Mouse (Mus musculus) cerebellum, postnatal 25 days (tissue): ENCODE measurements around the gene Sf3b1.
"Not testable (repeated sequence)": the region's sequence is repeated elsewhere in the genome, so short reads cannot be mapped to it uniquely, and the experiment has no call there.

ENCODE experiments used
- DNase-seq, 2 experiments: peaks; one replicate each; pipeline ENCODE4 v3.0.0; 2021; ENCODE audit warnings: mixed read lengths in 2 of 2

Gene Sf3b1

DNA sequence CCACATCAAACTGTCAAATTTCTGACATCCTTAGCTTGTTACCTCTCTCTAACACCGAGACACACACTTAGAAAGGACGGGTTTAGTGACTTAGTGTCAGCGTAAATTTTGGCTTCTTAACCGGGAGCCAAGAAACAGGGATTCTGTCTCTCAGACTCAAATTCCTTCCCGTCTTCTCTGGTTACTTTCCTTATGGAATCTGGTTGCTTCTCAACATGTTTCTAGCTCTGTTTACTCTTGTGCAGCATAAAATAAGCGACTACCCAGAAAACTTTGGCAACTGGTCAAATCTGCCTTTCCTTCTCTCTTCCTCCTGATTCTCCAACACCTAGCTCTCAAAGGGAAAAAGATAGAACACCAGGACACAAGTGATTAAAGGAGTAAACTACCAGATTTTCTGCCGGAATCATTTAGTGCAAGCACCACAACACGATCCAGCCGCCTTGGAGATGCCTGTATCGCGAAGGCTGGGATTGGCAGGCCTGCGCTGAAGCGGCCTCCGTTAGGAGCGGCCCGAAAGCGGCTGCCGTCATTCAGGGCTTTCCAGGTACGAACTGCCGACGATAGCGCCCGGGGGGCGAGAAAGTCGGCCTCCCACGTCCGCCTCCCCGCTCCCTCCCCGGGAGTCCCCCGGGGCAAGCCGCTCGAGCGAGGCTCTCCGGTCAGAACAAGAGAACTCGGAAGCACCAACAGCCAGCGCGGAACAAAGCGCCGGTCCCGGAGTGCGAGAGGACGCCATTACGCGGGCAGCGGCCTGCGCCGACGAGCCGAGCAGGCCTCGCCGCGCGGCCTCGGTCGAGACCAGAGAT lies 633 bp downstream of the Sf3b1 start:
- DNase-seq, result no peak

DNA sequence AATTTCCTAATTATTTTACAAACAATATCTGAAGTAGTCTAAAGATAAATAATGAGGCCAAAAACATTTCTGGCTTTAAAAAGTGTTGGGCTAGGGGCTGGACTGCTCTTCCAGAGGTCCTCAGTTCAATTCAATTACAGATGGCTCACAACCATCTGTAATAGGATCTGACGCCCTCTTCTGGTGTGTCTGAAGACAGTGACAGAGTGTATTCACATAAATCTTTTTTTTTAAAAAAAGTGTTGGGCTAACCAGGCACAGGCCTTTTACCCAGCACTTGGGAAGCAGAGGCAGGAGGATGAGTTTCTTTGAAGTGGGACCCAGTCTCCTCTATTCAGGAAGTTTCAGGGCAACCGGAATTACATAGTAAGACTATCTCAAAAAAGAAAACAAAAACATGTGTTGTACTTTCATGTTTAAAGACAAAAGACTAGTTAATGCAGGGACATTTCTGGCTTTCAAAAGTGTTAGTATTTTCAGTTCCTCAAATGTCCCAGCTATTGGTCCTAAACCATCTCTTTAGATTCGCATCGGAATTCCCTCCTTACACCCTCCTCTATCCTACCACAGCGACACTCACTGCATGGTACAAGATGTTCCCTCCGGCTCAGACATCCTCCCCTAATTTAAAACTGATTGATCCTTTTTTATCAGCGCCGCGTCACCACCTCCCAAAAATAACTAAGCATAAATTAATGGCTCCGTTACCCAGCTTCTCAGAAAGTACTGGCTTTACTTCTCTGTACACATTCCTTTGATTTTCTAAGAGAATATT lies 1.4 kb downstream of the Sf3b1 start:
- DNase-seq, result no peak

DNA sequence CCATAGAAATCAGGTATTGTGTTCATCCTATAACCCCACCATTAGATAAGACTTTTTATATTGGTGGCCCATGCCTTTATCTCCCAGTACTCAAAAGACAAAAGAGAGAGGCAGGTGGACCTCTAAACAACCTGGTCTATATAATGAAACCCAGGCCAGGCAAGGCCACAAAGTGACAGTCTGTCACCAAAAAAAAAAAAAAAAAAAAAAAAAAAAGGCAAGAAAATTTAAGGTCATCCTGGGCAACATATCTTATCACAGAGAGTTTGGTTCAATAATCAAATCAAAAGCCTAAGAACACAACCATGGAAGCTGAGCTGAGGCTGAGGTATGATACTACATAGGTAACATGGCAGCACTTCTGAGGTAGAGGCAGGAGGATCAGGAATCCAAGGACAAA lies 5.4 kb downstream of the Sf3b1 start:
- no peak for DNase-seq

DNA sequence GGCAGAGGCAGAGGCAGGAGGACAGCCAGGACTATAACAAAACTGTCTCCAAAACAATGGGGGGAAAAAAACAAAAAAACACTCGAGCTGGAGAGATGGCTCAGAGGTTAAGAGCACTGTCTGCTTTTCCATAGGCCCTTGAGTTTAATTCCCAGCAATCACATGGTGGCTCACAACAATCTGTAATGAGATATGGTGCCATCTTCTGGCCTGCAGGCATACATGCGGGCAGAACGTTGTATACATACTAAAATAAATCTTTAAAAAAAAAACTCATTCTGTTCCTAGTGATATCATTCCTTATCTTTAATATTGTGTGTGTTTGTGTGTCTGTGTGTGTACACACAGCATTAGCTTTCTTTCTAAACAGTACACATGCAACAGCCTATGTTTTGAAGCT lies 14.8 kb downstream of the Sf3b1 start:
- no peak for DNase-seq

DNA sequence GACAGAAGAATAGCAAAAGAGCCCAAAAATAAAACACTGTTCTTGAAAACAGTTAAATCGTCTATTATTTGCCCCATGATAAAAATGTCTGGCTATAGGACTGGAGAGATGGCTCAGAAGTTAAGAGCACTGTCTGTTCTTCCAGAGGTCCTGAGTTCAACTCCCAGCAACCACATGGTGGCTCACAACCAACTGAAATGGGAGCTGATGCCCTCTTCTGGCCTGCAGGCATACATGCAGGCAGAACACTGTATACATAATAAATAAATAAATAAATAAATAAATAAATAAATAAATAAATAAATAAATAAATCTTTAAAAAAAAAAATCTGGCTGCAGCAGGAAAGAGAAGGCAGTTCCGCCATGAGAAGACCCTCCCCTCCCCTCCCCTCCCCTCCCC lies 19.0 kb downstream of the Sf3b1 start:
- DNase-seq, result not testable (repeated sequence)

DNA sequence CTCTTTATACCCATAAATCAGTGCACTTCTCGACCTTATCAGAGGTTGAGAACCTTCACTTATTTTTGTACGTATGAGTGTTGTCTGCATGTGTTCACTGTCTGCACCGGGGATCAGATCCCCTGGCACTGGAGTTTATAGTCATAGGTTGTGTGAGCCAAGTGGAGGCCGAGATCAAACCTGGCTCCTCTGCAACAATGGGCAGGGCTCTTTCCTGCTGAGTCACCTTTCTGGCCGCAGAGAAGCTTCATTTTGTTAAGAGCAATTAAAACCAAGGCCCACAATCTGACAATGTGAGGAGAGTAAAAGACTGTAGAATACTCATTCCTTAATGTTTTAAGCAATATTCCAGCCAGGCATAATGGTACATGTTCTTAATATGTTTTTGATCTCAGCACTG lies 33.7 kb downstream of the Sf3b1 start:
- DNase-seq, result no peak

DNA sequence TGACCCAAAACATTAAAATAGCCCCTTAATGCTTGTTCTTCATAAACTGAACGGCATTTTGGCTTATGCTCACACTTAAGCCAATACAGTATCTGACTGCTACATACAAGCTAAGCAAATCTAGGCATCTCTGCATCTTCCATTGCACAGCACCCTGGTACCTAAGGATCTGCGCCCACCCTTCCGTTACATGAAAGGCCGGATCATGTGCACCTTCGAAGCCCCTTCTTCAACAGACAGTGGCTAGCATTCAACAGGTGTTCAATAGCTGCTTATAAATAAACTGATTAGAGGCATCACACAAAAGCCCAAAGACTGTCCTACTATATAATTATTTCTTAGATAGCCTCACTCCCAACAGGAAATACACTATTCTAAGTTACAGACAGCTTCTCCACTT lies 41.0 kb downstream of the Sf3b1 start:
- DNase-seq, result no peak

DNA sequence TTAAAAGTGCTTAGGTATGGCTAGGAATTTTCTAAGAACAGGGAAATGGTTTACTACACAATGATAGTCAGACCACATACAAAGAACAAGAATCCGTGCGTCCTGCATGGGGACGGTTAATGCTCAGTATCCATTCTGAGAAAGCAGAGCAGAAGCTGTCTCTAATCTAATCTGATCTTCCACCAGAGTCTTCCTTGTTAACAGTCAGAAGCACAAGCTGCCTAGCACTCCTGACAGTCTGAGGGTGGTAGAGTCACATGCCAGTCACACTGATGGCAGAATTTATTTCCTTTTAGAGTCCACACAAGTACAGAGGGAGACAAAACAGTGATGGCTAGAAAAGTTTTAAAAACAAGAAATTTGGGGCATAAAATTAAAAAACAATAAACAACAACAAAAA lies 41.5 kb downstream of the Sf3b1 start:
- no peak for DNase-seq

DNA sequence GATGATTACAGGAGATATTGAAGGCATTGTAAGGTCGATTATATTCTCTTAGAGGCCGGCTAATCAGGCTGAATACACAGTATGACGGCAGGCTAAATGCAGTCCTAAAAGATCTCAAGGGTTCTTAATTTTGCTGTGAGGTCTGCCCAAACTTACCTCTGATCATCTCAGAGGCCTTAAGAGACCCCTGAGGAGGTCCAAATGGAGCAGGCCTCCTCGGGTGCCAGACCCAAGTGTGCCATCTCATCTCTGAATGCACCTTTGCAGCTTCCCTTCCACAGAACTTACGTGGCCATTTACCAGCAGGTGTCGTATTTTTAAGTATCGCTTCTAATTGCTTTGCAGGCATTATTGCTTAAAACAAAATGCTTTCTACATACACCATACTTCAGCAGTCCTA lies 43.1 kb downstream of the Sf3b1 start:
- no peak for DNase-seq

DNA sequence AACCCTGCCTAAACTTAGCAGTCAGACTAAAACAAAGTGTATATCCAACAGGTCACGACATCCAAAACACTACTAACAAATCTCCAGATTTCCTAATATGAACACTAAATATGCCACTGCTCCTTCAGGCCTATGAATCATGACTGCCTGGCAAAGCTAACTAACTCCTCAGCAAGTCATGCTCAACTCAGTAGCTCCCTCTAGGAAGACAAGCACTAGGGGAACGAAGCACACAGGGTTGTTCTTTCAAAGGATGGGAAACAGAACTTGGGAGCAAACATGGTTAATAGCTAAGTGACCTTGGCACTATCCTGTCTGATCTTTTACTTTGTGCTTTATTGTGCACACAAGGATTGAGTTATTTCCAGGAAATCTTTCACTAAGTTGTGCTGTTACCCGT lies 43.9 kb downstream of the Sf3b1 start:
- no peak for DNase-seq

DNA sequence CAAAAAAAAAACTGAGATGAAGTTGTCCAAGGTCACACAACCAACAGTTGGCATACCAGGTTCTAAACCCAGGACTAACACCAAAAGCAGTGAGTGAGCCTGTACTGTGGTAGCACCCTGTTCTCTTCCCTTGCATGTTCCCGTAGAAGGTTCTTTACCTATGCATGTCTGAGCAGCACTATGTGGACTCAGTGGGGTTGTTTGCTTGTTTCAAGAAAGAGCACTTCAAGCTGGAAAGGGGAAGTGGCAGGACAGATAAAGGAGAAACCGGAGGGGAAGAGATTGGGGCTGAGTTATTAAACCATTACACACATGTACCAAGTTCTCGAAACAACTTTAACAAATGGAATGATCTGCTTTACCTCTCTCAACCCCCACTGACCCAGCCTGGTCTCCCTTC lies 44.6 kb downstream of the Sf3b1 start:
- DNase-seq, result no peak

DNA sequence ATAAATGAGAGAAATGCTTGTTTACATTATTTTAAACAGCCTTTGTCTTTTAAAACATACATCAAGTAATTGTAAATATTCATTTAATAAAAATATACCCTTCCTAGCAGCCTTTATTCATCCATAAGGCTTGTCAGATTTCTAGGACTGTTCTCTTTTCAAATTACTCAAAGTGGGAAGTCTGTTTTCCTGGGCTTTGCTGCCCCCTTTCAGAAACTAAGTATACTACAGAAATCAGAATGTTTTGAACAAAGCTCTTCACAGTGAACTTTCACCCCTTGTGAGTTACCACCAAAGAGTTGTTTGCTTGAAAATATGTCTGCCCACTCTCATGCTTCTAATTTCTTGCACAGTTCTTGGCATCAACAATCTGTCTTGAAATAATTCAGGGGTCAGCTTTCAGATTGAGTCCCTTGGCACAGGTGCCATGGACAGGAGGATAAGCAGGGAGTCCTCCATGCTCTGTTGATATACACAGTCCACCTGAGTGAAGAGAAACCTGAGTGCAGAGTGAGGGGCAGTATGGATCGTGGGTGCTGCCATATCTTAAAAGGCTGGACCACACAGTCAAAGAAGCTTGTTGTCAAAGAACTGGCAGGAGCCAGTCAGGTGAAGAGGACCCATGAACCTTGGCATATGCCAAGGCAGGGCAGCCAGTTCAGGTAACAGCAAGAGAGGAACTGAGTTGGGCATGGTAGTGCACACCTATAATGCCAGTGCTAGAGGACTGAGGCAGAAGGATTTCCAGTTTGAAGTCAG lies 47.9 kb downstream of the Sf3b1 start:
- DNase-seq, result peak; percentile 14 to 19

DNA sequence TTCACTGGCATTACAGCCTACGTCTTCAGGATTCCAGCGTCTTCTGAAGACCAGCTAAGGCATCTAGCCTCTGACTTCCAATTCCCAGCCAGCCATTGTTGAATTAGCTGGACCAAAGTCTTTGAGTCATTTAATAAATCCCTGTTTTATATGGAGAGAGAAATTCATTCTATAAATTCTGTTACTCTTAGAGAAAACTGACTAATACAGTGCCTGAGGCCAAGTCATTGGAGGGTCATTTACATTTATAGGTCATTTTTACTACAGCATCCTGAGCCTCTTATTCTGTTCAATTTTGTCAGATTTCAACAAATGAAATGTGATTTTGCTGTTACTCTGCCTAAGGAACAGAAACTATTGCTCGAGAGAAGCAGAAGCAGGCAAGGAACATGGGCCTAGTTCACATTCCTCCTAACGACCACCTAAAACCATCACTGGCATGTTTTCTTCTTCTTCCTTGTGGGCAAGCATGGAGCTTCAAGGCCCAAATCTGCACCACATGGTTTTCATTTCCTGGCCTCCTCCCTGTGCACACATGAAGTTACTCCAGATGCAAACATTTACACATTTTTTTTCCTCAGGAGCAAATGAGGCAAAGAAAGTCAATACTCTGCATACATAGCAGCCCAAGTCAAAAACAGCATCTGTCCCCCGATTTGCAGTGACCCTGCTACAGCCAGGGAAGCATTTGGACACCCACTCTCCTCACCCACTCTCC lies 55.4 kb downstream of the Sf3b1 start:
- no peak for DNase-seq

DNA sequence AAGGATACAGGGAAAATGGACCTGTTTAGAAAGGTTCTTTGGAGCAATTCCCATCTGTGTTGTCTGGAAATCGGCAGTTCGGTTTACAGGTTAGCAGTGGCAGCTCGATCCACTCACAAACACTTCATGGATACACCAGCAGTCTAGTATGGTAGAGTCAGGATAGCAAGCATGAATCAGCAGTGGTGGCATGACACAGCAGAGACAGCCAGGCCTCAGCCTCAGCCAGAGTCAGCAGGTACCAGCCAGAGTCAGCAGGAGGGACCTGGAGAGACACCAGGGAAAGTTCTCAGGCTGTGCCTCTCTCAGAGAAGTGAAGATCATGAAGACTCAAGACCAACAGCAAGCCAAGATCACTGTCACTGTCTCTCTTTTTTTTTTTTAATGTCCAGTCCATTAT lies 60.4 kb downstream of the Sf3b1 start:
- DNase-seq, result no peak

DNA sequence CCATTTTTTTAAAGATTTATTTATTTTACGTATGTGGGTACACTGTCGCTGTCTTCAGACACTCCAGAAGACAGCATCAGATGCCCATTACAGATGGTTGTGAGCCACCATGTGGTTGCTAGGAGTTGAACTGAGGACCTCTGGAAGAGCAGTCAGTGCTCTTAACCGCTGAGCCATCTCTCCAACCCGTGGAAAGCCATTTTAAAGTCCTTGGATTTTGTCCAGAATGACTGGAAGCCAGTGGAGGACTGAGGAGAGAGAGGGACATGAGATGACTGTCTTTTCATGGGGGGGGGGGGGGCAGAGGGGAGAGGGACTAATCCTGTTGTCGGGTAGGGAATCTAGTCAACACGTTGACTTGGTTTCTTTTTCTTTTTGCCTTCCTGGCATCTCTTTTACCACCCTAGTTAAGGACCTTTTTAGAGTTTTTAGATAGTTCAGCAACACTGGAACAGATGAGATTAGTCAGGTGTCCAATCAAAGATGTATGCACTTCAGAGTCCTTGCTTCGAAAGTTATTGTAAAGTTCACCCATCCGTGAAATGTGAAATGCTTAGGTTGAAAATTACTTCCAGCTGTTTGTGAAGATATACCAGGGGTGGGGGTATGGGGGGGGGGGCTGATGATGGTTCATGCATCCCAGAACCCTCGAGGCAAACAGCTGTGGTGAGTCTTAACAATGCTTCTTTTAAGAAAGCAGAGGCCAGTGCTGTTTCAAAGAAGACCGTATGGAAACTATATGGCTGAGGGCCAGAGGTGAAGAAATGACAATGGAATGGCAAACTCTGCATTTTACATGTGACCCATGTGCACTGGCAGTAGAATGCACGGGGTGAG lies 61.9 kb downstream of the Sf3b1 start:
- DNase-seq, result no peak

DNA sequence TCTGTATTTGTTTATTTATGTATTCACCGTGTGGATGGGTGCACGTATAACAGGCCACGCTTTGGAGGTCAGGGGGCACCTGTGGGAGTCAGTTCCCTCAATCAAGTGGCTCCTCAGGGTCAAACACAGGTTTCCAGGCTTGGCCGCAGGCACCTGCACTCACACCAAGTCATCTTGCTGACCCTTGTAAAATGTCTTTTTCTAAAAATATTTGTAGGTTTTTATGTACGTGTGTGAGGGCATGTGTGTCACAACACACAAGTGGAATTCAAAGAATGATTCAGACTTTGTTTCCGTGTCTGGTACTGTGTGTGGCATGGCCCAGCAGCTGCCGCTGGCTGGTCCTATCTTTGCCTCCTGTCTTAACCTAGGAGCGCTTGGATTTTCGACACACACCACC lies 65.6 kb downstream of the Sf3b1 start:
- DNase-seq, result no peak

DNA sequence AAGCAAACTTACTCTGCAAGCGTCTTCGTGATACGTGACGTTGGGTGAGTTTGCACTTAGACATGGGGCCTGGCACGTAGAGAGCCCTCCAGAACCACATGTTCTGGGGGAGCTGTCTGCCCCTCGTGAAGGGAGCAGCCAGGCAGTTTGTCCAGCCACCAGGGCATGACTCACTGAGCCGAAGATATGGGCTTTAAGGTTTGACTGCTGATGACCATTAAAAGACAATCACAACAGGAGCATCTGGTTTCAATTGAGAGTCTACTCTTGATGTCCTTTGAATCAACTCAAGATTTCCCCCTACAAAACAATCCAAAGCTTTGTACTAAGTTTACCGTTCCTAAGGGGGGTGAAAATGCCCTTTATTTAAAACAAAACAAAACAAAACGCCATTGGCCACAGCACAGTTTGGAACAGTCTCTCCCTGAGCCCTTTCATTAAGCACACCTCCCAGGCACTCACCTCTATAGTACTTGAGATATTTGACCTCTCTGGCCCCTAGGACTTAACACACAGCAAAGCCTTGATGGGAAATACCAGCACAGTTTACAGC lies 66.6 kb downstream of the Sf3b1 start:
- DNase-seq, result no peak

DNA sequence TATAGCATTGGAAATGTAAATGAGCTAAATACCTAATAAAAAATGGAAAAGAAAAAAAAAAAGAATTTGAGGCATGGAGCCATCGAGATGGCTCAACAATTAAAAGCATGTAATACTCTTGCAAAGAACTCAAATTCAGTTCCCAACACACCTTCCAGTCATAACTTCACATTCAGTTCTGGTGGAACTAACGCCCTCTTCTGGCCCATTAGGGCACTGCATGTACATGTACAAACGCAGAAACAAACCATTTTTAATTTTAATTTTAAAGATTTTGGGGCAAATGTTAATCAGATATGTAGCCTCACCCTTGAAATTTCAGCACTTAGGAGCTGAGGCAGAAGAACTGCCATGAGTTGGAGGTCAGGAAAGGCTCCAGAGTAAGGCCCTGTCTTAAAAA lies 68.8 kb downstream of the Sf3b1 start:
- no peak for DNase-seq

DNA sequence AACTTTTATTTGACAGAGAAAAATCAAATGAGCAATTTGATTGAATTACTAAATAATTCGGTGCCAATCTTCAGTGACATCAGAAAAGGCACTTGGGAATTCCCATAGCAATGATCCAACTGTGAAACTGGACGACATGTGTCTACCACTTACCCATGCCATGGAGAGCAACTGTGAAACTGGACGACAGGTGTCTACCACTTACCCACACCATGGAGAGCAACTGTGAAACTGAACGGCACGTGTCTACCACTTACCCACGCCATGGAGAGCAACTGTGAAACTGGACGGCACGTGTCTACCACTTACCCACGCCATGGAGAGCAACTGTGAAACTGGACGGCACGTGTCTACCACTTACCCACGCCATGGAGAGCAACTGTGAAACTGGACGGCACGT lies 70.3 kb downstream of the Sf3b1 start:
- DNase-seq, result not testable (repeated sequence)

DNA sequence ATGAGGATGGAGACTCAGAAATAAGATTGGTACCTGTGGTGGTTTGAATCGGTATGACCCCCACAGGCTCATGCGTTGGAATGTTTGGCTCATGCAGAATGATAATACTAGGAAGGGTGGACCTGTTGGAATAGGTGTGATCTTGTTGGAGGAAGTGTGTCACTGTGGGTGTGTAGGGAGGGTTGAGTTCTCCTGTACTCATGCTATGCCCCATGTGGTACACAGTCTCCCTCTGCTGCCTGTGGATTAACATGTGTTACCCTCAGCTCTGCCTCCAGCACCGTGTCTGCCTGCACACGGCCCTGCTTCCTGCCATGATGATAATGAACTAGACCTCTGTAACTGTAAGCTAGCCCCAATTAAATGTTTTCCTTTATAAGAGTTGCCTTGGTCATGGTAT lies 72.4 kb downstream of the Sf3b1 start:
- DNase-seq, result no peak

DNA sequence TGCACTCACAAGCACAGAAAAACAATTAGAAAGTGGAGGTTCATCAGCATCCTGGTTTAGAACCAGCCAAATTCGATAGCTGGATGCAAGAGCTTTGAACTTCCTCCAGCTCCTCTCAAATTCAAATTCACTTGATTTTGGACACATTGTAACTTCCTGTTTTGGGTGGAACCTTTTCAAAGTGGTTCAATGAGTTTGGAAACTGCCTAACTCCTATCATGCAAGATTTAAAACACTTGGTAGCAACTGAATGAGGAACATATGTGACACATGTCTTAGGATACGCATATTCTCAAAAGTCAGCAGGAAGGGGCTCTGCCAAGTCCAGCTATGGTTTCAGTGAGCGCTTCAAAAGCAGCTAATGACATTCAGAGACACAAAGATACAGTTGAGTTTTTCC lies 82.6 kb downstream of the Sf3b1 start:
- no peak for DNase-seq

DNA sequence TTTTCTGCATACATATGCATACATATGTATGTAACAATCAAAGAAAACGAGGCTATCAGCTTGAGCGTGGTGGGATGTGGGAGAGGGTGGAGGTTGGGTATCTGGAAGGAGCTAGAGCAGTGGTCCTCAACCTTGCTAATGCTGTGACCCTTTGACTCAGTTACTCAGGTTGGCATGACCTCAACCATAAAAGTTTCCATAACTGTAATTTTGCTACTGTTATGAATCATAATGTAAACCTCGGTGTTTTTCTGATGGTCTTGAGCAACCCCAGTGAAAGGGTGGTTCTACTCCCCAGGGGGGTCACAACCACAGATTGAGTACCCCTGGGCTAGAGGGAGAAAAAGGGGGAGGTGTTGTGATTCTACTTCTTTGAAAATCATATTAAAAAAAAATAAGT lies 91.8 kb downstream of the Sf3b1 start:
- DNase-seq, result no peak
